Mouse (Mus musculus) midbrain, embryonic 16.5 days (tissue): ENCODE data around the gene Zc3hc1. TPM values are rescaled to one million over a fixed set of nuclear protein-coding genes. Genes with fewer than 3 reads are reported as not detected.

Experiments used
- ATAC-seq: fragments of 200-750 bp; cut with Nextera tagmentation; 2 replicates; pipeline ENCODE4 v1.8.0; 2017; ENCODE audit warnings: moderate TSS enrichment
- H3K27ac ChIP-seq: fragments of 300-500 bp; sonication (generic); 2 replicates; pipeline ENCODE4 v1.5.1; 2014; ENCODE audit warnings: mild to moderate bottlenecking, low read length, mixed read lengths
- H3K27me3 ChIP-seq: fragments of 300-500 bp; sonication (generic); 2 replicates; pipeline ENCODE4 v1.6.1; 2014; ENCODE audit warnings: low read depth, low read length, mixed read lengths; ENCODE audit not compliant: control insufficient read depth, insufficient read depth
- H3K36me3 ChIP-seq: fragments of 300-500 bp; sonication (generic); 2 replicates; pipeline ENCODE4 v1.6.1; 2014; ENCODE audit warnings: mild to moderate bottlenecking, low read length, moderate library complexity, mixed read lengths; ENCODE audit not compliant: control insufficient read depth, insufficient read depth
- H3K4me1 ChIP-seq: fragments of 300-500 bp; sonication (generic); 2 replicates; pipeline ENCODE4 v1.6.1; 2014; ENCODE audit warnings: mild to moderate bottlenecking, low read length, mixed read lengths; ENCODE audit not compliant: control insufficient read depth, insufficient read depth
- H3K4me2 ChIP-seq: fragments of 300-500 bp; sonication (generic); 2 replicates; pipeline ENCODE4 v1.6.1; 2014; ENCODE audit warnings: mild to moderate bottlenecking, low read length, mixed read lengths
- H3K4me3 ChIP-seq: fragments of 300-500 bp; sonication (generic); 2 replicates; pipeline ENCODE4 v1.5.1; 2014; ENCODE audit warnings: low read depth, mild to moderate bottlenecking, low read length, moderate library complexity, mixed read lengths
- H3K9ac ChIP-seq: fragments of 300-500 bp; sonication (generic); 2 replicates; pipeline ENCODE4 v1.6.1; 2014; ENCODE audit warnings: low read depth, low read length, mixed read lengths
- H3K9me3 ChIP-seq: fragments of 300-500 bp; sonication (generic); replicated peaks from 2 replicates; pipeline ENCODE4 v1.6.1; 2014; ENCODE audit warnings: mild to moderate bottlenecking, low read length, mixed read lengths; ENCODE audit not compliant: control insufficient read depth, poor library complexity, severe bottlenecking
- WGBS: fragments of 180-500 bp; shearing (Covaris S2); extraction: QIAGEN DNeasy Blood & Tissue Kit; methylation state at CpG from one replicate; pipeline ENCODE4 v1.1.7; 2014; 5-methylcytosine and 5-hydroxymethylcytosine counted together
- polyA plus RNA-seq: library from polyadenylated mRNA; unstranded; fragments of >200 nt; fragmentation: Nextera tagmentation; extraction: Ambion mirVana; gene quantifications from 2 replicates; pipeline ENCODE4 v1.2.1, GENCODE M21; 2015

Zc3hc1 gene
- polyA plus RNA-seq, 1 experiment from 2014 or later = 66.8 TPM

DNA sequence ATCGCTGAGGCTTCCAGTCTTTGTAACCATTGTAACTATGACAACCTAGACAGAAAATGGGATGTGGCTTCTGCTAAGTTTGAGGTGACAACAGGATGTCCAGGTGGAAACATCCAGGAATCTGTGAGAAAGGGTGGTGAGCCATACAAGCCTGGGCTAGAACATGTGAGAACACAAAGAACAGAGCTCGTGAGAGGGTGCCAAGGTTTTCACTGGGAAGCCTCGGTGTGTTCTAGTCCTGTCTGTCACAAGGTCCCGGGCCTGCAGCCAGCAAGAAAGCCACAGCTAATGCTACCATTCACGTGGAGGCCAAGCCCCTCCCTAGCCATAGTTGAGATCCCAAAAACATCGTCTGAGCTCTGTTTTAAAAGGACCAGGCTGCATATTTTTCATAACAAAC lies 44.1 kb downstream of the Zc3hc1 start:
- Histone ChIP-seq H3K9ac (no peak overlapping the region), H3K4me3 (no peak overlapping the region), H3K36me3 (no peaks in the 10 kb centered on the region), H3K27ac (no peak overlapping the region), H3K27me3 (no peaks in the 10 kb centered on the region), H3K4me2 (no peak overlapping the region), H3K9me3 (no peaks in the 10 kb centered on the region), H3K4me1 (no peaks in the 10 kb centered on the region)
- no peak for ATAC-seq
- 76% methylated on average over 6 of the region's 6 CpGs for WGBS

DNA sequence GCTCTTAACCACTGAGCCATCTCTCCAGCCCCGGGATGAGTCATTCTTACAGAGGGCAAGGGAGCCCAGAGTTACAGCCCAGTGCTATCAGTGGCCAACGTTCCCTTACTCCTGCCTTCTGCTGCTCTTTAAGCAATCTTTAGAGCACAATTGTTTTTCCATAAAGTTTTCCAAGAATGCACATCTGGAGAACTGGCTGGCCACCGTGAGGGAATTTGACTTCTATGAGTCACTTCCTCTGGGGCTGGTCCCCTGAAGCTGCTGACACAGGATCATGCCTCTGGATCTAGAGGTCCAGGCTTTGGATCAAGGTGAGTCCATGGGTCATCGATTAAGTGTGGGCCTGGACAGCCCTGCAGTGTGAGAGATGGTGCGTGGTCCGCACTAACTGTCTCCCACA lies 46.8 kb downstream of the Zc3hc1 start:
- Histone ChIP-seq H3K4me2 (no peak overlapping the region), H3K4me1 (no peaks in the 10 kb centered on the region), H3K9me3 (no peaks in the 10 kb centered on the region), H3K9ac (no peak overlapping the region), H3K36me3 (no peaks in the 10 kb centered on the region), H3K27me3 (no peaks in the 10 kb centered on the region), H3K27ac (no peak overlapping the region), H3K4me3 (no peak overlapping the region)
- ATAC-seq = no peak
- 85% methylated on average over 6 of the region's 6 CpGs for WGBS

DNA sequence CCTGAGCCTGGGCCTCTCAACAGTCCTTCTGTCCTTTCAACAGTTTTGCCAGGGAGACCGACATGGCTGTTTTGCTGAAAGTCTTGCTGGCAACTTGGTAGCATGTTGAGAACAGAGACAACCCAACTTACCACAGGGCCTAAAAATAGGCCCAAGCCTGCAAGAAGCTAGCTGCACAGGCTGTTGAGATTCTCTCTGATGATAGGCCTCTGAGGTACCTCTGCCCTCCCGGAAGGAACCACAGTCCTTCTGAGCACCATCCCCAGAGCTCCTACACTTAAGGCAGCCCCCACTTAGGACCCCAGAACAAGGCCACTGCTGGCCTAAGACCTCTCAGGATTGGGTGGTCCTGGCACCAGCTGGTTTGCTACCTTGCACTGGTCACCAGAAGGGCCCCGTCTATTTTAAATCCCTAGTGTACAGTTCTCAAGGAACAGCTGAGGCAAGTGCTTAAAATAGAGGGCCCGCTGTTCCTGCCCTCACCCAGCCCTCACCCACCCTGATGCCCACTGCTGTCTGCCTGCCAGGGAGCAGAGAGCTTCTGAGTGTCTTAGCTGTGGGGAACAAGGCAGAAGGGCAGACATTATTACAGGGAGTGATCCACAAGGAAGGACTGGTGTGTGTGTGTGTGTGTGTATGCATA lies 50.5 kb downstream of the Zc3hc1 start:
- WGBS = 75% methylated on average over 4 of the region's 4 CpGs
- no peak overlapping the region for H3K4me3 ChIP-seq
- H3K9me3 ChIP-seq = no peaks in the 10 kb centered on the region
- H3K27me3 ChIP-seq = no peaks in the 10 kb centered on the region
- H3K4me1 ChIP-seq = no peaks in the 10 kb centered on the region
- H3K36me3 ChIP-seq = no peaks in the 10 kb centered on the region
- no peak overlapping the region for H3K4me2 ChIP-seq
- no peak overlapping the region for H3K9ac ChIP-seq
- H3K27ac ChIP-seq = no peak overlapping the region
- ATAC-seq = no peak

DNA sequence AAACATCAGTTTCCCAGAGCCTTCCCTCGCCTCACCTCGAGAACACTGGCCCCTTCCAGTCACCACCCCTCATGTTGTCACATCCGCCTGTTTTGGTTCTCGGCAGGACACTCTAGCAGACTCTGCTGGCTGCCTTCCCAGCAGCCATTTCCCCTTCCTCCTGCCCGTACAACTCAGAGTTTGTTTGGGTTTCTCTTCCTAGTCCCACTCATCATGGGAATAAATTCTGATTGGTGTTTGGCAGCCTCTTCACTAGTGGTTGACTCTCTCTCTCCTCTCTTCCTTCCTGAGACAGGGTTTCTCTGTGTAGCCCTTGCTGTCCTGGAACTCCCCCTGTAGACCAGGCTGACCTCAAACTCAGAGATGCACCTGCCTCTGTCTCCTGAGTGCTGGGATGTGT lies 53.9 kb downstream of the Zc3hc1 start:
- H3K9ac ChIP-seq = no peak overlapping the region
- ATAC-seq = no peak
- H3K27ac ChIP-seq = no peak overlapping the region
- H3K4me1 ChIP-seq = no peaks in the 10 kb centered on the region
- H3K9me3 ChIP-seq = no peaks in the 10 kb centered on the region
- H3K36me3 ChIP-seq = no peaks in the 10 kb centered on the region
- H3K4me3 ChIP-seq = no peak overlapping the region
- H3K27me3 ChIP-seq = no peaks in the 10 kb centered on the region
- WGBS = 45% methylated on average over 5 of the region's 5 CpGs
- H3K4me2 ChIP-seq = no peak overlapping the region

DNA sequence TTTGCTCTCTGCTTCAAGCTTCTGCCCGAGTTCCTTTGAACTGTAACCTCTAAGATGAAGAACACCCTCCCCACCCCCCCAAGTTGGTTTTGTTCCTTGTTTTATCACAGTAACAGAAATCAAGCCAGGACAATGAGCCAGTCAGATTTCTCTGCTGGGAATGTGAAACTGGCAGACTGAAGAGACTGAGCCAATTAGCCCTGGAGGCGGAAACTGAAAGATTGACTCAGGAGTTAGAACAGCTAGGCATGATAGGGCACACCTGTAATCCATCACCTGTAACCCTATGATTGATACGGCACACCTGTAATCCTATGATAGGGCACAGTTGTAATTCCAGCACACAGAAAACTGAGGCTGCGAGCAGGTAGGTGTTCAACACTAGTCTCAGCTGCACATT lies 58.6 kb downstream of the Zc3hc1 start:
- H3K27ac ChIP-seq = no peak overlapping the region
- H3K9ac ChIP-seq = no peak overlapping the region
- H3K4me3 ChIP-seq = no peak overlapping the region
- H3K9me3 ChIP-seq = no peaks in the 10 kb centered on the region
- no peak for ATAC-seq
- H3K4me1 ChIP-seq = no peaks in the 10 kb centered on the region
- H3K36me3 ChIP-seq = no peaks in the 10 kb centered on the region
- H3K4me2 ChIP-seq = no peak overlapping the region
- 80% methylated on average over 4 of the region's 4 CpGs for WGBS
- H3K27me3 ChIP-seq = no peaks in the 10 kb centered on the region

DNA sequence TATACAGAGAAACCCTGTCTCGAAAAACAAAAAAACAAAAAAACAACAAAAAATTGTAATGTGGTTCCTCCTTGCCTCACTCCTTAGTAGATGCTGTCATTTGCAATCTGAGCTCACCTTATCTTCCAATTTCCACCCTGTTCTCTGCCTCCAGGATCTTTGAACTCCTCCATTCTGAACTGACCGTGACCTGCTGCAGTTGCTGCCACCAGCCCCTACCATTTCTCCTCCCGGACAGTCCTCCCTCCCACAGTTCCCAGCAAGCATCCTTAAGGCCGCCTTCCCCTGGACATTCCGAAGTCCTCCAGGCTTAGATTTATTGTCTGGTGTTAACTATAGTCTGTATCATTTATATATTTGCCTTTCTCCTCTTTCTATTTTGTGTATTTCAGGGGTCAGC lies 60.1 kb downstream of the Zc3hc1 start:
- Histone ChIP-seq H3K9me3 (no peaks in the 10 kb centered on the region), H3K27ac (no peak overlapping the region), H3K36me3 (no peaks in the 10 kb centered on the region), H3K4me3 (no peak overlapping the region), H3K9ac (no peak overlapping the region), H3K4me1 (no peaks in the 10 kb centered on the region), H3K4me2 (no peak overlapping the region), H3K27me3 (no peaks in the 10 kb centered on the region)
- WGBS = 79% methylated on average over 5 of the region's 5 CpGs
- no peak for ATAC-seq

DNA sequence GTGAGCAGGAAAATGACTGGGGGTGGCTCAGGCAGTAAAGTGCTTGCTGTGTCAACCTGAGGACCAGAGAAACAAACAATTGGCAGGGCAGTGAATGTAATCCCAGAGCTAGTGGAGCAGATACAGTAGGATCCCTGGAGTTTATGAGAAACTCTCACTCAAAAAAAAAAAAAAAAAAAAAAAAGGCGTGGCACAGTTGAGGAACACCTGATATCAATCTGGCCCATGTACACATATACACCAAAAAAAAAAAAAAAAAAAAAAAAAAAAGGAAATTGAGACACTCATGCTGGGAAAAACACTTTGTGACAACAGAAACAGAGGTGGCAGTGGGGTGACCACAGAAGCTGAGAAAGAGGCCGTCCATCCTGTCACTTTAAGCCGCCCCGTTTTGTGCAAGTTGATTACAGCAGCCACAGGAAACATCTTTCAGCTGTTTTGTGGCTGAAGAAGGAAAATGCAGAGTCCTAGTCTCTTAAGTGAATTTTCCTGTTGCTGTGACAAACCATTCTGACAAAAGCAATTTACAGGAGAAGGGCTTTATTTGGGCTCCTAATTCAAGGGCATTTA lies 64.8 kb downstream of the Zc3hc1 start:
- 79% methylated on average over 4 of the region's 4 CpGs for WGBS

DNA sequence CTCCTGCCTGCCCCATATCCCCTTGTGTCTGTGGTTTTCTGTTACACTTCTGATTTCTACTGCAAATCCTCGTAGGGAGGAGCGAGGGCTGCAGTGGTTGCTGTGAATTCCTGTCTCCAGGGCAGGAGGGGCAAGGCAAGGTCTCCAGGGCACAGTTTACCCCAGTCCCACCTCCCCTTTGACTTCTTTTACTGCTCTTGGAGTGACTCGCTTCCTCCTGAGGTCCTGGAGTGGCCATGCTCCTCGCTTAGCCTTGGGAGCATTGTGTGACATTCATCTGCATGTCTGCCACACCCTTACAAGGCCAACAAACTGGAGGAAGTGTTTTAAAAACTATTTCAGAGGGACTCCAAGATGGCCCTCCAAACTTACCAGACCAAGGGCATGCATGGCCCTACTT lies 69.8 kb downstream of the Zc3hc1 start:
- Histone ChIP-seq H3K27me3 (no peaks in the 10 kb centered on the region), H3K4me2 (no peak overlapping the region), H3K36me3 (no peaks in the 10 kb centered on the region), H3K4me3 (no peak overlapping the region), H3K9ac (no peak overlapping the region), H3K4me1 (no peaks in the 10 kb centered on the region), H3K27ac (no peak overlapping the region), H3K9me3 (no peaks in the 10 kb centered on the region)
- no peak for ATAC-seq
- 69% methylated on average over 4 of the region's 4 CpGs for WGBS

More for the DNA sequence above, 64.8 kb downstream of the Zc3hc1 start:
- no peak overlapping the region for H3K4me2 ChIP-seq
- no peaks in the 10 kb centered on the region for H3K27me3 ChIP-seq
- H3K9me3 ChIP-seq = no peaks in the 10 kb centered on the region
- H3K36me3 ChIP-seq = no peaks in the 10 kb centered on the region
- no peak overlapping the region for H3K9ac ChIP-seq
- no peak overlapping the region for H3K27ac ChIP-seq
- H3K4me3 ChIP-seq = no peak overlapping the region
- H3K4me1 ChIP-seq = no peaks in the 10 kb centered on the region
- ATAC-seq = no peak

DNA sequence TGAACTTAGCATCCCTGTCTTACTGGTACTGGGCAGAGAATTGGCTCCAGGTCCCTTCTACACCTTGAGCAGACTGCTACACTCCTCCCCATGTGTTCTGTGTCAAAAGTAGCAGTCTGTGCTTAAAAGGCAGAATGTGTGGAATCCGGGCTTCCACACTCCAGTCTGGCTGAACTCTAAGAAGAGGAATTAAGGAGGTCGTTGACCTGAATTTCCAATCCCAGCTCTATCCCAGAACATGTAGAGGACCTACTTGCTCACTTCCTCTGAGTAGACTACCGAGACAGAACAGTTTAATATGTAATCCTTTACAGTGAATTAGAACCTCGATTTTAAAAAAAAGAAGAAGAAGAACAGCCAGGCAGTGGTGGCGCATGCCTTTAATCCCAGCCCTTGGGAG lies 71.6 kb downstream of the Zc3hc1 start:
- WGBS = 78% methylated on average over 5 of the region's 5 CpGs
- H3K4me3 ChIP-seq = no peak overlapping the region
- no peak for ATAC-seq
- no peaks in the 10 kb centered on the region for H3K9me3 ChIP-seq
- no peaks in the 10 kb centered on the region for H3K36me3 ChIP-seq
- H3K4me1 ChIP-seq = no peaks in the 10 kb centered on the region
- no peak overlapping the region for H3K27ac ChIP-seq
- no peak overlapping the region for H3K4me2 ChIP-seq
- no peaks in the 10 kb centered on the region for H3K27me3 ChIP-seq
- H3K9ac ChIP-seq = no peak overlapping the region
